Mouse (Mus musculus): ENCODE measurements around the gene Arpc1a. TPM values are rescaled to one million over a fixed set of nuclear protein-coding genes. Genes with fewer than 3 reads are reported as not detected.

The Arpc1a gene
- total and polyA plus RNA-seq, 3 experiments: 85.8 to 306 (median 187) TPM

DNA sequence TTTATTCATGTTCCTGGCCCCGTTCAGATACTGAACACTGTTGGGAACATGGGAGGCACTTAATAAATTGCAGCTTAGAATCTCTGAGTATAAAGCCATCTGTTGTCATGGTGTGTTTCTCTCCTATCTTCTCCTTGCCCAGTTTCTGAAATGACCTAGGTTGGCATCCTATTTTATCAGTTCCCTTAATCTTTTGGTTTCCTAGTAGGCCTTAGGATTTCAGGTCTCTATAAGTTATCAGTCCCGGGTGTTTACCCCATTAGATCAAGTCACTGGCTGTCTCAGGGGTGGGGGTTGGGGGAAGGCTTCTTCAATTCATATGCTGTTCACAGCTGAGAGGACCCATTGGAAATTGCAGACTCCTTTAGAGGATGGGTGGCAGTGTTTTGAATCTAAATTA lies 1.2 kb downstream of the Arpc1a start:
- H3K9ac ChIP-seq (ENCODE audit: control insufficient read depth, low read depth, low read length, poor library complexity, severe bottlenecking): peak overlapping the region; percentile 94
- H3K4me3 ChIP-seq (ENCODE audit: control insufficient read depth in 1 of 2, insufficient read depth in 1 of 2, low read depth in 2 of 2, low read length in 2 of 2): peak overlapping the region; percentile 73 to 97
- H3K4me1 ChIP-seq (ENCODE audit: control insufficient read depth in 1 of 2, insufficient read depth in 2 of 2, low read length in 2 of 2): peaks cover 12 to 15% of the 10 kb centered on the region in 2 experiments
- H3K27ac ChIP-seq (ENCODE audit: control insufficient read depth, low read depth, low read length): peak overlapping the region; percentile 29; the same call in 1 of the 2 replicates
- DNase-seq (ENCODE audit: low read depth, low spot score): no peak
- H3K27me3 ChIP-seq (ENCODE audit: control insufficient read depth in 1 of 2, insufficient read depth in 2 of 2, low read length in 2 of 2): no peaks in the 10 kb centered on the region
- peaks cover 44% of the 10 kb centered on the region for H3K79me2 ChIP-seq (ENCODE audit: control insufficient read depth, insufficient read depth, low read length, poor library complexity)
- TF ChIP-seq EP300 (IDR thresholded peaks at IDR 0.05; ENCODE audit: low read depth in 1 of 2, low read length in 2 of 2): no peak
- 0 out of 2 replicates have a peak, but pooled peaks have one; percentile 18 for TF ChIP-seq SIN3A (IDR thresholded peaks at IDR 0.05; ENCODE audit: low read length)
- TF ChIP-seq GATA1 (IDR thresholded peaks at IDR 0.05; ENCODE audit: low read depth, low read length): peak; percentile 57; the same call in 1 of the 2 replicates
- peaks cover 9 to 25% of the 10 kb centered on the region in 2 experiments for H3K36me3 ChIP-seq (ENCODE audit: control insufficient read depth in 1 of 2, insufficient read depth in 2 of 2, low read length in 2 of 2)
- no peaks in the 10 kb centered on the region for H3K9me3 ChIP-seq (replicated peaks; ENCODE audit: insufficient read depth, low read length)

DNA sequence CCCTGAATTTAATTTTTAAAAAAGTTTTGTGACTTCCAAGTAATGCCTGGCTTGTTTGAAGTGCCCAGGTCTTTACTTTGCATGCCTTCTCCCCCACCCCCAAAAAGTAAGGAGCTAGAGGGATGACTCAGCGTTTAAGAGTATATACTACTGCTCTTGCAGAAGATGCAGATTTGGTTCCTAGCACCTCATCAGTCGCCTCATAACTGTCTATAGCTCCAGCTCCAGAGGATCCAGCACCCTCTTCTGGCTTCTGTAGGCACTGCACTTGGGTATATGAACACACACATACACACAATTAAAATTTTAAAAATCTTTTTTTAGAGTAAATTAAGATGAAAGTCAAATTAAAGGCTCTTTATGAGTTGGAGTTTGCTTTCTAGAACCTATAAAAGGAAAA lies 4.6 kb downstream of the Arpc1a start:
- DNase-seq (ENCODE audit: low read depth, low spot score): peak; percentile 56
- Histone ChIP-seq H3K4me1 (ENCODE audit: control insufficient read depth in 1 of 2, insufficient read depth in 2 of 2, low read length in 2 of 2) (peaks cover 15 to 24% of the 10 kb centered on the region in 2 experiments), H3K79me2 (ENCODE audit: control insufficient read depth, insufficient read depth, low read length, poor library complexity) (peaks cover 52% of the 10 kb centered on the region), H3K9me3 (replicated peaks; ENCODE audit: insufficient read depth, low read length) (no peaks in the 10 kb centered on the region), H3K27ac (ENCODE audit: control insufficient read depth, low read depth, low read length) (no peak overlapping the region), H3K4me3 (ENCODE audit: control insufficient read depth in 1 of 2, insufficient read depth in 1 of 2, low read depth in 2 of 2, low read length in 2 of 2) (no peak overlapping the region), H3K36me3 (ENCODE audit: control insufficient read depth in 1 of 2, insufficient read depth in 2 of 2, low read length in 2 of 2) (peaks cover 25 to 30% of the 10 kb centered on the region in 2 experiments), H3K9ac (ENCODE audit: control insufficient read depth, low read depth, low read length, poor library complexity, severe bottlenecking) (no peak overlapping the region), H3K27me3 (ENCODE audit: control insufficient read depth in 1 of 2, insufficient read depth in 2 of 2, low read length in 2 of 2) (no peaks in the 10 kb centered on the region)
- TF ChIP-seq MYC (IDR thresholded peaks at IDR 0.05; ENCODE audit: low read depth, low read length) (no peak), CTCF (IDR thresholded peaks at IDR 0.05 in 2 of 3, conservative IDR thresholded peaks at IDR 0.05 in 1 of 3; ENCODE audit: control insufficient read depth in 1 of 3, insufficient read depth in 1 of 3, low read depth in 2 of 3, low read length in 3 of 3, poor library complexity in 1 of 3, severe bottlenecking in 1 of 3) (peak; percentile 31 to 38 (median 37); a peak in 5 of 6 replicates)

DNA sequence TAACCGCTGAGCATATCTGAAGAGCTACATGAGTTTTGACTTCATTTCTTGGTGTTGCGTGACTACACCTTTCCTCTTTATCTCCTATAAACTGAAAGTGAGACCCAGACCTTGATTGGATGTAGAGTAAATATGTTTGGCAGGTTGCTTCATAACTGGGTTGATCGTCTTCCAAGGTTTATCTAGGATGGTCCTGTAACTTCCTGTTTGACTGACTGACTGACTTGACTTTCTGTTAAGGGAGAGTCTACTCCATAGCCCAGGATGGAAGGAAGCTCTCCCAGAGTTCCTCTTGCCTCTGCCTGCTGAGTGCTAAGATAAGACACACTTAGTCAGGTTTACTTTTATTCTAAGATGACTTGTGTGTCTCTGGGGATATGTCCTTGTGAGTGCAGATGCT lies 6.2 kb downstream of the Arpc1a start:
- Histone ChIP-seq H3K79me2 (ENCODE audit: control insufficient read depth, insufficient read depth, low read length, poor library complexity) (peaks cover 39% of the 10 kb centered on the region), H3K4me1 (ENCODE audit: control insufficient read depth in 1 of 2, insufficient read depth in 2 of 2, low read length in 2 of 2) (peaks cover 18 to 25% of the 10 kb centered on the region in 2 experiments), H3K36me3 (ENCODE audit: control insufficient read depth in 1 of 2, insufficient read depth in 2 of 2, low read length in 2 of 2) (peaks cover 27 to 39% of the 10 kb centered on the region in 2 experiments), H3K27me3 (ENCODE audit: control insufficient read depth in 1 of 2, insufficient read depth in 2 of 2, low read length in 2 of 2) (no peaks in the 10 kb centered on the region), H3K9me3 (replicated peaks; ENCODE audit: insufficient read depth, low read length) (no peaks in the 10 kb centered on the region), H3K9ac (ENCODE audit: control insufficient read depth, low read depth, low read length, poor library complexity, severe bottlenecking) (no peak overlapping the region), H3K4me3 (ENCODE audit: control insufficient read depth in 1 of 2, insufficient read depth in 1 of 2, low read depth in 2 of 2, low read length in 2 of 2) (no peak overlapping the region; a peak in 1 of 4 replicates), H3K27ac (ENCODE audit: control insufficient read depth, low read depth, low read length) (peak overlapping the region; percentile 93)
- DNase-seq (ENCODE audit: low read depth, low spot score): peak; percentile 88
- TF ChIP-seq TCF12 (IDR thresholded peaks at IDR 0.05; ENCODE audit: low read depth, low read length): no peak
- no peak for TF ChIP-seq TBP (IDR thresholded peaks at IDR 0.05; ENCODE audit: low read depth, low read length)
- peak; percentile 52; the same call in 1 of the 2 replicates for TF ChIP-seq ELF1 (IDR thresholded peaks at IDR 0.05; ENCODE audit: low read depth, low read length)
- no peak for TF ChIP-seq GABPA (IDR thresholded peaks at IDR 0.05; ENCODE audit: low read depth, low read length)
- no peak for TF ChIP-seq POLR2A (IDR thresholded peaks at IDR 0.05; ENCODE audit: control insufficient read depth in 1 of 2, insufficient read depth in 1 of 2, low read depth in 1 of 2, low read length in 2 of 2, poor library complexity in 1 of 2)
- no peak for TF ChIP-seq KAT2A (conservative IDR thresholded peaks at IDR 0.05; ENCODE audit: low read depth, low read length)
- TF ChIP-seq GATA1 (IDR thresholded peaks at IDR 0.05; ENCODE audit: low read depth, low read length): peak; percentile 86
- TF ChIP-seq MAFK (IDR thresholded peaks at IDR 0.05; ENCODE audit: borderline replicate concordance, low read depth, low read length): no peak
- peak; percentile 88 for TF ChIP-seq ETS1 (IDR thresholded peaks at IDR 0.05; ENCODE audit: low read depth, low read length)
- no peak for TF ChIP-seq USF2 (IDR thresholded peaks at IDR 0.05; ENCODE audit: borderline replicate concordance in 1 of 2, insufficient read depth in 1 of 2, low read depth in 1 of 2, low read length in 2 of 2)
- no peak for TF ChIP-seq POLR2AphosphoS2 (IDR thresholded peaks at IDR 0.05; ENCODE audit: low read length)
- no peak for TF ChIP-seq MYC (IDR thresholded peaks at IDR 0.05; ENCODE audit: low read depth, low read length)
- no peak for TF ChIP-seq NELFE (IDR thresholded peaks at IDR 0.05; ENCODE audit: low read depth, low read length)
- TF ChIP-seq MEF2A (IDR thresholded peaks at IDR 0.05; ENCODE audit: extremely low read depth, insufficient replicate concordance, low read depth, low read length, poor library complexity, severe bottlenecking): no peak
- peak; percentile 67 to 83; a peak in 3 of 4 replicates for TF ChIP-seq EP300 (IDR thresholded peaks at IDR 0.05; ENCODE audit: low read depth in 1 of 2, low read length in 2 of 2)
- TF ChIP-seq RCOR1 (IDR thresholded peaks at IDR 0.05; ENCODE audit: low read depth, low read length): peak; percentile 83; the same call in 1 of the 2 replicates
- peak; percentile 85 for TF ChIP-seq SIN3A (IDR thresholded peaks at IDR 0.05; ENCODE audit: low read length)
- TF ChIP-seq BHLHE40 (IDR thresholded peaks at IDR 0.05; ENCODE audit: borderline replicate concordance, low read depth, low read length): no peak
- TF ChIP-seq MXI1 (IDR thresholded peaks at IDR 0.05; ENCODE audit: low read depth, low read length): peak; percentile 51; the same call in 1 of the 2 replicates
- TF ChIP-seq E2F4 (IDR thresholded peaks at IDR 0.05; ENCODE audit: borderline replicate concordance, low read depth, low read length): no peak
- TF ChIP-seq ZC3H11A (IDR thresholded peaks at IDR 0.05; ENCODE audit: low read depth, low read length): no peak
- TF ChIP-seq TAL1 (IDR thresholded peaks at IDR 0.05; ENCODE audit: low read length): peak; percentile 72
- TF ChIP-seq MYB (IDR thresholded peaks at IDR 0.05; ENCODE audit: low read depth, low read length): no peak
- no peak for TF ChIP-seq CTCF (IDR thresholded peaks at IDR 0.05 in 2 of 3, conservative IDR thresholded peaks at IDR 0.05 in 1 of 3; ENCODE audit: control insufficient read depth in 1 of 3, insufficient read depth in 1 of 3, low read depth in 2 of 3, low read length in 3 of 3, poor library complexity in 1 of 3, severe bottlenecking in 1 of 3)
